Mouse (Mus musculus) liver, embryonic 14.5 days (tissue): Measurements from ENCODE around the gene Nptn.

Experiments used
- CTCF ChIP-seq: IDR thresholded peaks from 2 replicates; pipeline ENCODE4 v1.5.1; 2016; ENCODE audit warnings: antibody characterized with exemption, low read depth, control low read depth
- EP300 ChIP-seq: IDR thresholded peaks from 2 replicates; pipeline ENCODE4 v1.6.1; 2016; ENCODE audit warnings: antibody characterized with exemption, low read depth

DNA sequence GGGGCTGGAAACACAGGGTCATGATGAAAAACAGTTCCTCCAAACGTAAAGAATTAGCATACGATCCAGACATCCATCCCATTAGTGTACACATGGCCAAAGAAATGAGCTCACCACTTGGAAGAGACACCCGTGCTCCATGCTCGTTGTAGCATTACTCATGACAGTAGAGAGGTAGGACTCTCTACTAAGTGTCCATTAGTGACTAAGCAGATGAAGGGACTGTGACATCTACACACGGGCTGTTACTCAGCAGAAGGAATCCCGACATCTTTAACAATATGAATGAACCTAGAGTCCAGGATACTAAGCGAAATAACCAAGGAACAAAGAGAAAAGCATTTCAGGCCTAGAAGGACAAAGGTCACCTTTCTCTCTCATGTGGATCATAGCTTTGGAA lies 124.0 kb downstream of the Nptn start:
- TF ChIP-seq CTCF (no peak), EP300 (no peak)
